ENCODE assay signal across 25 mouse cellular contexts in genomic region chr8:46474634-46475033, GRCm38 (mm10). TPM values are rescaled to one million over a fixed set of nuclear protein-coding genes. Genes with fewer than 3 reads are reported as not detected.
A peak's percentile ranks its signal among the peaks of the same experiment; 100 is the strongest.
DNase-seq lines count a peak whose midpoint lies in the region; ATAC-seq and TF ChIP-seq lines count a peak whose summit lies in the region.
"Had no signal": no experiment of that assay in that cellular context is flagged by ENCODE, and none has a peak within 500 bp of the region (broad histone marks: within the 10 kb centered on the region; RNA-seq: fewer than 3 reads in every experiment).

No protein-coding gene starts in this region.

- H3K4me2 ChIP-seq in liver, postnatal 0 days (ENCODE audit: low read depth, low read length), result peak overlapping the region; percentile 74
- H3K4me2 ChIP-seq in forebrain, embryonic 11.5 days (ENCODE audit: low read depth, low read length, severe bottlenecking), result no peak overlapping the region
- H3K4me2 ChIP-seq: forebrain, embryonic 12.5 days; hindbrain, embryonic 14.5 days; limb, embryonic 13.5 days; midbrain, embryonic 15.5 days had no signal

- no peaks in the 10 kb centered on the region for H3K9me3 ChIP-seq in liver, postnatal 0 days (ENCODE audit: low read length)
- H3K9me3 ChIP-seq in forebrain, embryonic 11.5 days (ENCODE audit: control insufficient read depth, low read length), result no peaks in the 10 kb centered on the region
- H3K9me3 ChIP-seq: forebrain, embryonic 12.5 days; G1E; limb, embryonic 13.5 days; megakaryocyte, embryonic 14.5 days; midbrain, embryonic 15.5 days had no signal

- H3K9ac ChIP-seq in liver, adult 2 months (ENCODE audit: low read depth, low read length), result peak overlapping the region; percentile 66
- H3K9ac ChIP-seq in liver, postnatal 0 days (replicated peaks), result peak overlapping the region; percentile 66
- no peak overlapping the region for H3K9ac ChIP-seq in forebrain, embryonic 11.5 days (ENCODE audit: low read length)
- H3K9ac ChIP-seq: forebrain, embryonic 12.5 days; hindbrain, embryonic 14.5 days; limb, embryonic 13.5 days; midbrain, embryonic 15.5 days had no signal

- peaks cover 37% of the 10 kb centered on the region for H3K79me2 ChIP-seq in liver, adult 2 months (ENCODE audit: control insufficient read depth, insufficient read depth, low read length)

- 24% methylated on average over 6 of the region's 6 CpGs for WGBS in liver, adult 2 months
- WGBS in liver, postnatal 0 days (ENCODE audit: insufficient replicate concordance), result 49% methylated on average over 6 of the region's 6 CpGs
- 88% methylated on average over 6 of the region's 6 CpGs for WGBS in forebrain, embryonic 11.5 days

- no peak for TF ChIP-seq POLR2A in liver, adult 2 months (IDR thresholded peaks at IDR 0.05; ENCODE audit: extremely low read depth, insufficient read depth, low read length)

- DNase-seq in spleen, adult 12 weeks (ENCODE audit: low spot score), result peak; percentile 21
- DNase-seq in spleen, postnatal 10 days (ENCODE audit: low spot score in 2 of 2), result no peak
- DNase-seq in liver, adult 2 months (ENCODE audit: extremely low read depth, low read depth, low spot score), result peak; percentile 48
- DNase-seq in liver, postnatal 0 days, result no peak
- DNase-seq in frontal cortex, adult 2 months (ENCODE audit: extremely low spot score in 1 of 2, low spot score in 1 of 2), result no peak
- no peak for DNase-seq in thymus, postnatal 4 days
- DNase-seq in forebrain, embryonic 11.5 days (ENCODE audit: low spot score), result no peak
- DNase-seq: cerebellum, adult 11 months; cerebellum, postnatal 25 days; embryo, embryonic 11 days; gastrocnemius, postnatal 14 days; heart, adult 2 months; heart, postnatal 36 days; kidney, postnatal 36 days; right cerebral cortex, postnatal 14 days; thymus, adult 18-20 months had no signal

- TF ChIP-seq CTCF in liver, adult 2 months (IDR thresholded peaks at IDR 0.05; ENCODE audit: low read depth, low read length), result no peak
- no peak for TF ChIP-seq CTCF in liver, postnatal 0 days (IDR thresholded peaks at IDR 0.05; ENCODE audit: low read depth)

- H3K27me3 ChIP-seq in liver, adult 2 months (ENCODE audit: control insufficient read depth, insufficient read depth, low read length), result no peaks in the 10 kb centered on the region
- no peaks in the 10 kb centered on the region for H3K27me3 ChIP-seq in liver, postnatal 0 days (ENCODE audit: insufficient read depth, low read length)
- no peaks in the 10 kb centered on the region; the same call in 1 of the 2 replicates for H3K27me3 ChIP-seq in forebrain, embryonic 11.5 days (ENCODE audit: control insufficient read depth, insufficient read depth, low read length)
- H3K27me3 ChIP-seq: megakaryocyte, embryonic 14.5 days; midbrain, embryonic 15.5 days had no signal

- no peak for ATAC-seq in liver, postnatal 0 days
- ATAC-seq in forebrain, embryonic 11.5 days (replicated peaks; ENCODE audit: low FRiP score), result no peak
- ATAC-seq: lung, postnatal 0 days; midbrain, embryonic 15.5 days had no signal

- TF ChIP-seq EP300 in liver, postnatal 0 days (IDR thresholded peaks at IDR 0.05; ENCODE audit: low read depth), result peak; percentile 92

- peak overlapping the region; percentile 78 for H3K27ac ChIP-seq in brown adipose tissue, adult 24 weeks (replicated peaks; ENCODE audit: low read depth, low read length)
- H3K27ac ChIP-seq in liver, adult 2 months (replicated peaks; ENCODE audit: insufficient read depth, low read depth, low read length), result peak overlapping the region; percentile 70
- H3K27ac ChIP-seq in liver, postnatal 0 days (ENCODE audit: low read depth), result peak overlapping the region; percentile 90
- no peak overlapping the region for H3K27ac ChIP-seq in forebrain, embryonic 11.5 days (ENCODE audit: low read depth, low read length)
- H3K27ac ChIP-seq: forebrain, embryonic 12.5 days; heart, adult 2 months; hindbrain, embryonic 14.5 days; limb, embryonic 13.5 days; midbrain, embryonic 15.5 days had no signal

- H3K36me3 ChIP-seq in liver, adult 2 months (ENCODE audit: control insufficient read depth, insufficient read depth, low read length), result peaks cover 43% of the 10 kb centered on the region
- peaks cover 27% of the 10 kb centered on the region for H3K36me3 ChIP-seq in liver, postnatal 0 days (replicated peaks; ENCODE audit: insufficient read depth, low read length)
- no peaks in the 10 kb centered on the region for H3K36me3 ChIP-seq in forebrain, embryonic 11.5 days (ENCODE audit: control insufficient read depth, insufficient read depth, low read length)
- H3K36me3 ChIP-seq: forebrain, embryonic 12.5 days; limb, embryonic 13.5 days; midbrain, embryonic 15.5 days had no signal

- H3K4me1 ChIP-seq in brown adipose tissue, adult 24 weeks (ENCODE audit: control insufficient read depth, insufficient read depth, insufficient read length, low read length), result no peaks in the 10 kb centered on the region
- H3K4me1 ChIP-seq in liver, adult 2 months (ENCODE audit: control insufficient read depth, insufficient read depth, low read length), result peaks cover 4% of the 10 kb centered on the region
- H3K4me1 ChIP-seq in liver, postnatal 0 days (ENCODE audit: insufficient read depth), result peaks cover 57% of the 10 kb centered on the region
- H3K4me1 ChIP-seq in forebrain, embryonic 11.5 days (replicated peaks; ENCODE audit: control insufficient read depth, insufficient read depth, low read length), result no peaks in the 10 kb centered on the region; the same call in 1 of the 2 replicates

- H3K4me3 ChIP-seq in brown adipose tissue, adult 24 weeks (ENCODE audit: insufficient read depth, low read depth, low read length), result peak overlapping the region; percentile 56
- H3K4me3 ChIP-seq in liver, adult 2 months (ENCODE audit: insufficient read depth, low read depth, low read length), result peak overlapping the region; percentile 37
- peak overlapping the region; percentile 39 for H3K4me3 ChIP-seq in liver, postnatal 0 days (ENCODE audit: low read depth, low read length)
- no peak overlapping the region for H3K4me3 ChIP-seq in forebrain, embryonic 11.5 days (ENCODE audit: low read depth, low read length)
- H3K4me3 ChIP-seq: forebrain, embryonic 12.5 days; heart, adult 2 months; limb, embryonic 13.5 days; megakaryocyte, embryonic 14.5 days; midbrain, embryonic 15.5 days; myocyte had no signal

RNA-seq across cellular contexts. Expression of gene Acsl1, which starts 3.8 kb away (rescaled TPM):
- polyA plus RNA-seq in brown adipose tissue, adult 24 weeks (2012; ENCODE audit: insufficient read depth, insufficient read length, missing spikeins), result 734 and 1,073 TPM in 2 replicates
- 447 and 506 TPM in 2 replicates for total RNA-seq in liver, adult 2 months (2014; rRNA removed)
- polyA plus RNA-seq in liver, adult 2 months (2012; rRNA removed), result 322 and 338 TPM in 2 replicates
- 428 and 466 TPM in 2 replicates for polyA plus RNA-seq in liver, postnatal 0 days (2015; fragmentation: Nextera tagmentation; extraction: Ambion mirVana)
- polyA plus RNA-seq in frontal cortex, adult 2 months (2012; rRNA removed), result 31.7 and 36.2 TPM in 2 replicates
- polyA plus RNA-seq in forebrain, embryonic 11.5 days (2014; fragmentation: Nextera tagmentation; extraction: Ambion mirVana), result 6.2 and 6.7 TPM in 2 replicates

Comparison
In these comparisons a context has a peak if more than half of its experiments do, and no peak if none do; other contexts are left out.
1. DNase-seq: peak in spleen, adult 12 weeks (single experiment) and liver, adult 2 months (single experiment); none in spleen, postnatal 10 days (0 of 2), liver, postnatal 0 days (single experiment), frontal cortex, adult 2 months (0 of 2), thymus, postnatal 4 days (single experiment) and forebrain, embryonic 11.5 days (single experiment).